Mouse (Mus musculus) CH12.LX (cell line): ENCODE results near the gene Arhgef3. TPM values are rescaled to one million over a fixed set of nuclear protein-coding genes. Genes with fewer than 3 reads are reported as not detected.

ENCODE experiments used
- DNase-seq: peaks from one replicate; pipeline ENCODE4 v3.0.0-alpha.2; 2013; ENCODE audit errors: extremely low read depth
- H3K27ac ChIP-seq: 2 replicates; pipeline ENCODE4 v1.5.1; 2012; ENCODE audit warnings: low read depth, mild to moderate bottlenecking, control low read depth, moderate library complexity; ENCODE audit not compliant: insufficient read depth
- H3K27me3 ChIP-seq: replicated peaks from 2 replicates; pipeline ENCODE3; 2012; ENCODE audit warnings: inconsistent platforms
- H3K36me3 ChIP-seq, 2 experiments: replicated peaks in 1 of 2; 2 replicates each; pipeline versions ENCODE3 to v1.6.1; 2012; ENCODE audit warnings: inconsistent platforms in 1 of 2, low read length in 1 of 2, mild to moderate bottlenecking in 1 of 2, mixed read lengths in 1 of 2, moderate library complexity in 1 of 2; ENCODE audit not compliant: control insufficient read depth in 1 of 2, insufficient read depth in 1 of 2
- H3K4me1 ChIP-seq, 2 experiments: 2 replicates each; pipeline ENCODE4 v1.6.1; 2012; ENCODE audit warnings: inconsistent platforms in 1 of 2, moderate library complexity in 1 of 2; ENCODE audit not compliant: insufficient read depth in 2 of 2, control insufficient read depth in 1 of 2
- H3K4me2 ChIP-seq: 2 replicates; pipeline ENCODE4 v1.6.1; 2012; ENCODE audit warnings: low read depth, mild to moderate bottlenecking, control low read depth; ENCODE audit not compliant: poor library complexity, insufficient read depth, severe bottlenecking
- H3K4me3 ChIP-seq, 3 experiments: fragments of 150-350 bp in 1 of 3; sonication (generic) in 1 of 3; replicated peaks in 1 of 3; 2 replicates each; pipeline versions ENCODE3 to v1.5.1; 2011 to 2012; ENCODE audit warnings: low read depth in 2 of 3, low read length in 2 of 3, mild to moderate bottlenecking in 2 of 3, moderate library complexity in 2 of 3, control low read depth in 1 of 3, improper control_type of control experiment in 1 of 3, inconsistent platforms in 1 of 3, mixed read lengths in 1 of 3; ENCODE audit not compliant: poor library complexity in 1 of 3
- H3K79me2 ChIP-seq: replicated peaks from 2 replicates; pipeline ENCODE4 v1.6.1; 2012; ENCODE audit warnings: mild to moderate bottlenecking, moderate library complexity; ENCODE audit not compliant: control insufficient read depth, poor library complexity, insufficient read depth, severe bottlenecking; ENCODE audit errors: extremely low read depth
- H3K9ac ChIP-seq: 2 replicates; pipeline ENCODE4 v1.6.1; 2012; ENCODE audit warnings: low read depth, mild to moderate bottlenecking, control low read depth, moderate library complexity; ENCODE audit not compliant: insufficient read depth
- H3K9me3 ChIP-seq: replicated peaks from 2 replicates; pipeline ENCODE3; 2012; ENCODE audit warnings: low read length, inconsistent platforms, mixed read lengths
- BHLHE40 ChIP-seq: IDR thresholded peaks from 2 replicates; pipeline ENCODE4 v1.6.1; 2011; ENCODE audit warnings: mild to moderate bottlenecking, low read depth, low read length, improper control_type of control experiment
- CHD2 ChIP-seq: IDR thresholded peaks from 2 replicates; pipeline ENCODE4 v1.6.1; 2011; ENCODE audit warnings: low read length, improper control_type of control experiment
- E2F4 ChIP-seq: IDR thresholded peaks from 2 replicates; pipeline ENCODE4 v1.6.1; 2011; ENCODE audit warnings: low read depth, low read length, improper control_type of control experiment; ENCODE audit not compliant: insufficient replicate concordance
- EP300 ChIP-seq: IDR thresholded peaks from 2 replicates; pipeline ENCODE4 v1.6.1; 2011; ENCODE audit warnings: low read length, improper control_type of control experiment
- IRF4 ChIP-seq: IDR thresholded peaks from 2 replicates; pipeline ENCODE4 v1.6.1; 2014; ENCODE audit warnings: low read depth, mild to moderate bottlenecking, inconsistent platforms, low read length, improper control_type of control experiment
- JUN ChIP-seq: IDR thresholded peaks from 2 replicates; pipeline ENCODE4 v1.6.1; 2011; ENCODE audit warnings: low read depth, mild to moderate bottlenecking, low read length, improper control_type of control experiment, moderate library complexity; ENCODE audit not compliant: insufficient read depth
- JUND ChIP-seq: conservative IDR thresholded peaks from 2 replicates; pipeline ENCODE4 v1.6.1; 2011; ENCODE audit warnings: low read depth, low read length, improper control_type of control experiment
- MAFK ChIP-seq: IDR thresholded peaks from 2 replicates; pipeline ENCODE4 v1.6.1; 2011; ENCODE audit warnings: low read length, improper control_type of control experiment; ENCODE audit not compliant: insufficient replicate concordance
- MAZ ChIP-seq: IDR thresholded peaks from 2 replicates; pipeline ENCODE4 v1.6.1; 2012; ENCODE audit warnings: low read depth, mild to moderate bottlenecking, inconsistent platforms, low read length, improper control_type of control experiment, moderate library complexity
- MEF2A ChIP-seq: IDR thresholded peaks from 2 replicates; pipeline ENCODE4 v1.6.1; 2014; ENCODE audit warnings: low read depth, mild to moderate bottlenecking, inconsistent platforms, low read length, improper control_type of control experiment, borderline replicate concordance
- NELFE ChIP-seq: IDR thresholded peaks from 2 replicates; pipeline ENCODE4 v1.6.1; 2011; ENCODE audit warnings: low read depth, low read length, improper control_type of control experiment
- PAX5 ChIP-seq: IDR thresholded peaks from 2 replicates; pipeline ENCODE4 v1.6.1; 2012; ENCODE audit warnings: low read length, inconsistent platforms, mixed read lengths
- RCOR1 ChIP-seq: conservative IDR thresholded peaks from 2 replicates; pipeline ENCODE4 v1.6.1; 2012; ENCODE audit warnings: low read depth, mild to moderate bottlenecking, inconsistent platforms, low read length, improper control_type of control experiment
- SIN3A ChIP-seq: IDR thresholded peaks from 2 replicates; pipeline ENCODE4 v1.6.1; 2012; ENCODE audit warnings: low read length, improper control_type of control experiment, inconsistent platforms
- TCF12 ChIP-seq: IDR thresholded peaks from 2 replicates; pipeline ENCODE4 v1.6.1; 2014; ENCODE audit warnings: low read depth, mild to moderate bottlenecking, inconsistent platforms, low read length, improper control_type of control experiment
- UBTF ChIP-seq: IDR thresholded peaks from 2 replicates; pipeline ENCODE4 v1.6.1; 2012; ENCODE audit warnings: low read depth, mild to moderate bottlenecking, inconsistent platforms, low read length, improper control_type of control experiment, moderate library complexity
- USF2 ChIP-seq: conservative IDR thresholded peaks from 2 replicates; pipeline ENCODE4 v1.6.1; 2011; ENCODE audit warnings: low read depth, low read length, improper control_type of control experiment
- ZNF384 ChIP-seq: IDR thresholded peaks from 2 replicates; pipeline ENCODE4 v1.6.1; 2012; ENCODE audit warnings: low read depth, low read length, improper control_type of control experiment, inconsistent platforms
- dilution Hi-C: fragments of 300-500 bp; cut with MboI; formaldehyde crosslinking; loops from 2 replicates; pipeline ENCODE4 v1.14.3; 2020; ENCODE audit warnings: low sequenced_read_pairs; ENCODE audit not compliant: extremely low pct_unique_long_range_greater_than_20kb, extremely low pct_ligation_motif_present
- in situ Hi-C: fragments of 300-500 bp; cut with MboI; formaldehyde crosslinking; loops from 3 replicates; pipeline ENCODE4 v1.14.3; 2019; ENCODE audit warnings: low sequenced_read_pairs, low pct_ligation_motif_present, low pct_unique_long_range_greater_than_20kb, mixed read lengths
- polyA plus RNA-seq: library from polyadenylated mRNA; unstranded; fragments of >175 nt; gene quantifications from 2 replicates; pipeline ENCODE4 v1.2.1, GENCODE M21; 2012; ENCODE audit warnings: low read depth; ENCODE audit not compliant: insufficient read length
- total RNA-seq, 2 experiments: library from RNA; depleted of rRNA; stranded (reverse); fragments of 300-350 nt in 1 of 2; fragments of >200 nt in 1 of 2; gene quantifications; 2 replicates each; pipeline ENCODE4 v1.2.3; 2012 to 2014

Arhgef3 gene
- total and polyA plus RNA-seq, 3 experiments, result 0.51 to 0.64 (median 0.62) TPM

DNA sequence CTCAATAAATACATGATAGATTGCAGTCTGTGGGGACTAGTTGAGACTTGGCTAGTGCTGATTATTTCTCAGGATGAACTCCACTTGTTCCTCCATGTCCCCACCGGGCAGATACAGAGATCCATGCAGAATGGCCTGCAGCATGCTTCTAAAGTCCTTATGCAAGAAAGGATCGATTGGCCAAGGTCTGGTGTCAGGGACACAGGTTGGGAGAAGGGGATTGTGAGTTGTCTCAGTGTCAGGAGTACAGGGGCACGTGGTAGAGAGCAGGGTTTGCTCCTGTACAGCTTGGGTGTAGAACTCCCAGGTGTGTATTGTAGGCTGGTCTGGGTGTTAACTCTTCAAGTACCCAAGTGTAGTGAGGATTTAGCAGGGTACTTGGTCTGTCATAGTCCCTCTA is 130.2 kb downstream of the Arhgef3 start:
- Histone ChIP-seq H3K4me1 (peaks cover 0 to 7% of the 10 kb centered on the region in 2 experiments; a peak in 2 of 4 replicates), H3K79me2 (no peaks in the 10 kb centered on the region), H3K4me2 (no peak overlapping the region), H3K36me3 (no peaks in the 10 kb centered on the region), H3K27me3 (no peaks in the 10 kb centered on the region), H3K9me3 (no peaks in the 10 kb centered on the region), H3K27ac (no peak overlapping the region), H3K4me3 (no peak overlapping the region), H3K9ac (no peak overlapping the region)
- TF ChIP-seq EP300 (no peak), JUN (no peak), IRF4 (no peak), MEF2A (no peak), NELFE (no peak), TCF12 (no peak), CHD2 (no peak), MAFK (no peak), UBTF (no peak), ZNF384 (no peak), PAX5 (no peak), MAZ (no peak), BHLHE40 (no peak), USF2 (no peak), SIN3A (no peak), E2F4 (no peak), JUND (no peak)
- in situ Hi-C loops, result no loop called here
- dilution Hi-C loops, result no loop called here
- DNase-seq, result no peak

GRCm38 (mm10) chr14:27246424-27246823 is 131.7 kb downstream of the Arhgef3 start:
- TF ChIP-seq MEF2A (no peak), SIN3A (no peak), JUN (no peak), MAZ (no peak), EP300 (no peak), RCOR1 (no peak)
- in situ Hi-C loops, result no loop called here
- dilution Hi-C loops, result no loop called here
- Histone ChIP-seq H3K9ac (no peak overlapping the region), H3K79me2 (no peaks in the 10 kb centered on the region), H3K9me3 (no peaks in the 10 kb centered on the region), H3K27ac (no peak overlapping the region), H3K4me2 (no peak overlapping the region), H3K4me3 (no peak overlapping the region), H3K4me1 (peaks cover 0 to 7% of the 10 kb centered on the region in 2 experiments; a peak in 2 of 4 replicates), H3K27me3 (no peaks in the 10 kb centered on the region), H3K36me3 (no peaks in the 10 kb centered on the region)
- DNase-seq, result no peak
